Mouse (Mus musculus): ENCODE measurements around the gene Gjb6. TPM values are rescaled to one million over a fixed set of nuclear protein-coding genes. Genes with fewer than 3 reads are reported as not detected.

Gene Gjb6
- polyA plus RNA-seq (2014; fragmentation: Nextera tagmentation; extraction: Ambion mirVana), result 0.11 TPM in 1 of 2 replicates, not detected in the other

DNA sequence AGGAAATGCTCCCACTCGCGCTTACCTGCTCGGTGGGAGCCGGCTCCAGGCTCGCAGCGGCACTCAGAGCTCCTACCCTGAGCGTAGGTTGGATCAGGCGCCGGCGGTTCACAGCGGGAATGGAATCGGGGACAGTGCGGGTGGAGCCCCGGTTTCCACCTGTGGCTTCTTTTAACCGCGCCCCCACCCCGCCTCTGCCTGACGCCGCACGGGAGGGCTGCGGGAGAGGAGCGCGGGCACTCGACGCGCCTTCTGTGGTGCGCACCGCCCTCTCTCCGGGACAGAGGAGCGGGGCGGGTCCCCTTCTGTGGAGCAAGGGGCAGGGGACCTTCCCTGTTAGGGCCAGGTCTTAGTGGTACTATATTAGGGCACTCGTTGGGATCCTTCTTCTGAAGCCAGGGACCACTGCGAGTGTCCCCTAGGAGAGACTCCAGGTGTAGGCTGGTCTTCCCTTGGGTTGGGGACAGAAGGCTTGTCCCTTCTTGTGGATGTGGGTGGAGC lies at the start of gene Gjb6:
Gjb6 (minus strand) TSS at position 451 of the 501 bp plus-strand sequence.
- 2% methylated on average over 33 of the region's 33 CpGs for WGBS (ENCODE audit: insufficient replicate concordance)
- Histone ChIP-seq H3K27me3 (ENCODE audit: control insufficient read depth, insufficient read depth, low read length) (peaks cover 67% of the 10 kb centered on the region), H3K4me3 (ENCODE audit: low read depth, low read length) (peak within 1 kb of the TSS; percentile 38), H3K36me3 (ENCODE audit: control insufficient read depth, insufficient read depth, low read length) (no peaks in the 10 kb centered on the region), H3K4me2 (peak within 1 kb of the TSS; percentile 66), H3K9me3 (replicated peaks; ENCODE audit: control insufficient read depth, low read length) (no peaks in the 10 kb centered on the region), H3K4me1 (ENCODE audit: control insufficient read depth, insufficient read depth, low read length) (peaks cover 5% of the 10 kb centered on the region; the same call in 1 of the 2 replicates), H3K27ac (ENCODE audit: low read depth, low read length) (no peak within 1 kb of the TSS), H3K9ac (ENCODE audit: low read depth, low read length) (no peak within 1 kb of the TSS)
- ATAC-seq (replicated peaks; ENCODE audit: insufficient number of reproducible peaks, low FRiP score, low TSS enrichment), result no peak

DNA sequence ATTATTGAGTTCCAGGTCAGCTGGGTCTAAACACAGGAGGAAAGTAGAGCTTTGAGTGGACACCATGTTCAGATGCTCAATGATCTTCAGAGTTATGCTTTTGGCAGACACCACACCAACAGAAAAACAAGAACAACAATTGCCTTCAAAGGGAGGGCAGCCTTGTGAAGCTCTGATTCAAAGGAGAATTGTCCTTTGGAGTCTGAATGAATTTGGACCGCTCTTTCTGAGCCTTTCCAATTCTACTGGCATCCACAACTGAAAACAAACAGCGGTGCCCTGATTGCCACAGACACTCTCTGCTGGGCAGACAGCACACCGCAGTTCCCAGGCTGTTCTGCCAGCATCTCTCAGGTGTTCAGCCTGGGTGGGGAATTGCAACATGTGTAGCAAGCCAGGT lies 32.1 kb upstream of the Gjb6 start:
- no peak overlapping the region for H3K9ac ChIP-seq (ENCODE audit: low read depth, low read length)
- H3K27ac ChIP-seq (ENCODE audit: low read depth, low read length), result no peak overlapping the region
- 89% methylated on average over 3 of the region's 3 CpGs for WGBS (ENCODE audit: insufficient replicate concordance)
- H3K4me2 ChIP-seq, result no peak overlapping the region
- H3K27me3 ChIP-seq (ENCODE audit: control insufficient read depth, insufficient read depth, low read length), result no peaks in the 10 kb centered on the region
- H3K4me3 ChIP-seq (ENCODE audit: low read depth, low read length), result no peak overlapping the region
- no peaks in the 10 kb centered on the region for H3K4me1 ChIP-seq (ENCODE audit: control insufficient read depth, insufficient read depth, low read length)
- no peaks in the 10 kb centered on the region for H3K9me3 ChIP-seq (replicated peaks; ENCODE audit: control insufficient read depth, low read length)
- no peak for ATAC-seq (replicated peaks; ENCODE audit: insufficient number of reproducible peaks, low FRiP score, low TSS enrichment)
- H3K36me3 ChIP-seq (ENCODE audit: control insufficient read depth, insufficient read depth, low read length), result no peaks in the 10 kb centered on the region

DNA sequence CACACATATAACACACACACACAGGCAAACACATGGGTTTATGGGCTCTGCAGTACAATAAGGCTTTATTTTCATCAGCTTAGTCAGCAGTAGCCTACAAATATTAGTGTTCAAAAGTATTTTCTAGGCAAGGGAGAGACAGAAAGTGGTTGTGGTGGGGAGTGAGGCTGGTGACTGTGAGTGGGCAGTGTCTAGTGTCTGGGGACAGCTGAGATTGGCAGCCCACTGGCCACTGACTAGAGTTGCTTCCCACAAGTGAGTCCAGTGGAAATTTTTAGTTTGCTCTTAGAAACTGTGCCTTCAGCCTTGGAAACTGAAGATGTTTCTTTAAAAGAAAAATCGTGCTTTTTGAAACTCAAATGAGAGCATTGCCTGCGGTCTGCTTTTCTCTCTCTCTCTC lies 28.4 kb upstream of the Gjb6 start:
- H3K9me3 ChIP-seq (replicated peaks; ENCODE audit: control insufficient read depth, low read length), result no peaks in the 10 kb centered on the region
- H3K4me2 ChIP-seq, result no peak overlapping the region
- H3K4me3 ChIP-seq (ENCODE audit: low read depth, low read length), result no peak overlapping the region
- H3K4me1 ChIP-seq (ENCODE audit: control insufficient read depth, insufficient read depth, low read length), result no peaks in the 10 kb centered on the region
- 49% methylated on average over 2 of the region's 2 CpGs for WGBS (ENCODE audit: insufficient replicate concordance)
- H3K9ac ChIP-seq (ENCODE audit: low read depth, low read length), result no peak overlapping the region
- ATAC-seq (replicated peaks; ENCODE audit: insufficient number of reproducible peaks, low FRiP score, low TSS enrichment), result no peak
- H3K27ac ChIP-seq (ENCODE audit: low read depth, low read length), result no peak overlapping the region
- H3K27me3 ChIP-seq (ENCODE audit: control insufficient read depth, insufficient read depth, low read length), result no peaks in the 10 kb centered on the region
- H3K36me3 ChIP-seq (ENCODE audit: control insufficient read depth, insufficient read depth, low read length), result no peaks in the 10 kb centered on the region

DNA sequence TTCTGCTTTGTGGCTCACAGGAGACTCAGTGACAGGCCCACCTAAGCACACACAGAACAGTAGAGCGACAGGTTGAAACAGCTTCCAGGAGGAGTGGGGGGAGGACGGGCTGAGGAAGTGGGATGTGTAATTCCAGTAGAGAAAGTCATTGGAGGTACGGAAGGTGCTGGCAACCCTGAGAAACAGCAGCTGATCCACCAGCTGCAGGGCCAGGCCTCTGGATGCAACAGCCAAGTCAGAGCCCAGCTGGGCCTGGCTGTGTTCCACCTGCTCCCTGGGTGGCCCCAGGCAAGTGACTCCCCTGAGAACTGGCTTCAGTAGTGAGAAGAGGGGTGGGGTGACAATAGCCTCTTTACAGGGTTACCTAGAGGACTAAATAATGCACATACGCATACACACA lies 27.8 kb upstream of the Gjb6 start:
- no peaks in the 10 kb centered on the region for H3K27me3 ChIP-seq (ENCODE audit: control insufficient read depth, insufficient read depth, low read length)
- H3K4me1 ChIP-seq (ENCODE audit: control insufficient read depth, insufficient read depth, low read length), result no peaks in the 10 kb centered on the region
- ATAC-seq (replicated peaks; ENCODE audit: insufficient number of reproducible peaks, low FRiP score, low TSS enrichment), result no peak
- H3K4me3 ChIP-seq (ENCODE audit: low read depth, low read length), result no peak overlapping the region
- no peak overlapping the region for H3K27ac ChIP-seq (ENCODE audit: low read depth, low read length)
- no peaks in the 10 kb centered on the region for H3K9me3 ChIP-seq (replicated peaks; ENCODE audit: control insufficient read depth, low read length)
- no peak overlapping the region for H3K4me2 ChIP-seq
- no peaks in the 10 kb centered on the region for H3K36me3 ChIP-seq (ENCODE audit: control insufficient read depth, insufficient read depth, low read length)
- H3K9ac ChIP-seq (ENCODE audit: low read depth, low read length), result no peak overlapping the region
- 69% methylated on average over 4 of the region's 4 CpGs for WGBS (ENCODE audit: insufficient replicate concordance)

DNA sequence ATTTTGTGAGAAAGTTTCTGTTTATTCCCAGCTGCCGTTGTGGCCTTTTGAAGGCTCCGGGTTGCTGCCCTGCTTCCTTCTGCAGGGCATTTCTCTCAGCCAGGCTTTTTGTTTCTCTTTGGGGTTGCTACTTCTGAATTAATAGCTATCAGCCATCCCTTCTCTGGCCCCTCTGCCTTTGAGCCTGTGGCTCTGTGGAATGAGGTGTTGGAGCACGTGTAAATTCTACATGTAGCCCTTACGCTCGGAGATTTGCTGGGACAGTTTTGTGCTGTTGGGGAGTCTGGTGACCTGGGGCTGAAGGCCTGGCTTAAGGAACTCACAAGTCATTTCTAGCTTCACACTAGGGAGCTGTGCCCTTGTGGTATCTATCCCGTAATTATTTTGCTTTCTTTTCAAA lies 21.5 kb upstream of the Gjb6 start:
- H3K4me1 ChIP-seq (ENCODE audit: control insufficient read depth, insufficient read depth, low read length), result no peaks in the 10 kb centered on the region
- no peak overlapping the region for H3K27ac ChIP-seq (ENCODE audit: low read depth, low read length)
- H3K4me2 ChIP-seq, result no peak overlapping the region
- no peak overlapping the region for H3K4me3 ChIP-seq (ENCODE audit: low read depth, low read length)
- peaks cover 7% of the 10 kb centered on the region; the same call in 1 of the 2 replicates for H3K27me3 ChIP-seq (ENCODE audit: control insufficient read depth, insufficient read depth, low read length)
- no peaks in the 10 kb centered on the region for H3K36me3 ChIP-seq (ENCODE audit: control insufficient read depth, insufficient read depth, low read length)
- no peak overlapping the region for H3K9ac ChIP-seq (ENCODE audit: low read depth, low read length)
- H3K9me3 ChIP-seq (replicated peaks; ENCODE audit: control insufficient read depth, low read length), result no peaks in the 10 kb centered on the region
- ATAC-seq (replicated peaks; ENCODE audit: insufficient number of reproducible peaks, low FRiP score, low TSS enrichment), result no peak
- WGBS (ENCODE audit: insufficient replicate concordance), result 50% methylated on average over 6 of the region's 6 CpGs

DNA sequence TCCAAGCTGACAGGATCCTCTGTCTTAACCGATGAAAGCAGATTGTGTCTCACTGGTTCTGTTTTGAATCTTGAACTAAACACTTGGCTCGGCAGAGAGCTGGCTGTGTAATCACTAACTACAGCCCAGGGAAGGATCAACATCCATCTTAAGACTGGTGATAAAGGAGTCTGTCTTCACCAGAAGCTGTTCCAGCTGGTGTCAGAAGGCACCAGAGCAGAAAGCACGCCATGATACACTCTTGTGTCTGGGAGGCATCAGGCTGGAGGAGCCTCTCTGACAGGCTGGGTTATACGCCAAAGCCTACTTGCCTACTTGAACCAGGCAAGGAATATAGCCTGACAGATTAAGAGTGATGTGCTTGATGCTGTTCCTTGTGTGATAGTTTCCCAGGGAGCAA lies 12.3 kb upstream of the Gjb6 start:
- WGBS (ENCODE audit: insufficient replicate concordance), result 16% methylated on average over 4 of the region's 4 CpGs
- H3K27ac ChIP-seq (ENCODE audit: low read depth, low read length), result no peak overlapping the region
- H3K27me3 ChIP-seq (ENCODE audit: control insufficient read depth, insufficient read depth, low read length), result peaks cover 8% of the 10 kb centered on the region; the same call in 1 of the 2 replicates
- H3K36me3 ChIP-seq (ENCODE audit: control insufficient read depth, insufficient read depth, low read length), result no peaks in the 10 kb centered on the region
- H3K9me3 ChIP-seq (replicated peaks; ENCODE audit: control insufficient read depth, low read length), result no peaks in the 10 kb centered on the region
- no peak overlapping the region for H3K9ac ChIP-seq (ENCODE audit: low read depth, low read length)
- no peak overlapping the region for H3K4me3 ChIP-seq (ENCODE audit: low read depth, low read length)
- ATAC-seq (replicated peaks; ENCODE audit: insufficient number of reproducible peaks, low FRiP score, low TSS enrichment), result no peak
- peaks cover 4% of the 10 kb centered on the region; the same call in 1 of the 2 replicates for H3K4me1 ChIP-seq (ENCODE audit: control insufficient read depth, insufficient read depth, low read length)
- H3K4me2 ChIP-seq, result no peak overlapping the region

DNA sequence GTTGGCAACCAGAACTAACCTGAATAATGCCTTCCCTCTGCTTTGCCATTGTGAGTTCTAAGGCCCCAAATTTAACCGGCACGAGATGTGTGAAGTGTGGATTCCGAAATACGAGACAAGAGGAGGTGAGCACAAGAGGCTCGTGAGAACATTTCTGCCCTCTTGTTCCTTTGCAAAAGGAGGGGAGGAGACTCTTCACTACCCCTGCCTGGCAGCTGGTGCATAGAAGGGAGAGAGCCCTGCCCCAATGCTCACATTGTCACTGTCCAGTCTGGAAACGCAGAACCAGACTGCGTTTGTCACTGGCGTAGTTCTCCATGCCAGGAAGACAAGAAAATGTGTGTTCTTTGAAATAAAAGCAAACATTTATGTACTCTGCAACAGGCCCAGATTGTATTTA lies 1.9 kb upstream of the Gjb6 start:
- H3K27me3 ChIP-seq (ENCODE audit: control insufficient read depth, insufficient read depth, low read length), result peaks cover 68% of the 10 kb centered on the region
- H3K4me3 ChIP-seq (ENCODE audit: low read depth, low read length), result no peak overlapping the region
- H3K27ac ChIP-seq (ENCODE audit: low read depth, low read length), result no peak overlapping the region

DNA sequence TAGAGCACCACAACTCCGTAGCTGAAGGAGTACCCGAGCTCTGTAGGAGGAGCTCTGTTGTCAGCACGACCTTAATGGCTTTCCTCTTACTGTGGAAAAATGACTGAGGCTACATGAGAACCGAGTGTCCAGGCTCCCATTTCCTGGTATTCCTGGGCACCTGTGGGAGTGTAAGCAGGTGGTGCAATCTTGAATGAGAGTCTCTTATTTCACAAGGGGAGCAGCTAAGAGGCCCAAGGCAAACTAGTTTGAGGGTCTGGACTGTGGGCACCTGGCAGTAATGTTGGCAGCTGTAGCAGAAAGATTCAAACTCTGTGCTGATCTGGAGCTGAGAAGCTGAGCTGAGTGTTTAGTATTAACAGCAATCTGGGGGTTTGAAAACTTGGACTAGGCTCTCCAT lies 6.0 kb downstream of the Gjb6 start:
- WGBS (ENCODE audit: insufficient replicate concordance), result 62% methylated on average over 4 of the region's 4 CpGs
- no peak for ATAC-seq (replicated peaks; ENCODE audit: insufficient number of reproducible peaks, low FRiP score, low TSS enrichment)
- Histone ChIP-seq H3K4me2 (no peak overlapping the region), H3K27ac (ENCODE audit: low read depth, low read length) (no peak overlapping the region), H3K4me3 (ENCODE audit: low read depth, low read length) (no peak overlapping the region), H3K4me1 (ENCODE audit: control insufficient read depth, insufficient read depth, low read length) (no peaks in the 10 kb centered on the region), H3K9me3 (replicated peaks; ENCODE audit: control insufficient read depth, low read length) (no peaks in the 10 kb centered on the region), H3K9ac (ENCODE audit: low read depth, low read length) (no peak overlapping the region), H3K36me3 (ENCODE audit: control insufficient read depth, insufficient read depth, low read length) (no peaks in the 10 kb centered on the region), H3K27me3 (ENCODE audit: control insufficient read depth, insufficient read depth, low read length) (peaks cover 24% of the 10 kb centered on the region)

More for the DNA sequence above, 1.9 kb upstream of the Gjb6 start:
- H3K4me2 ChIP-seq, result no peak overlapping the region
- ATAC-seq (replicated peaks; ENCODE audit: insufficient number of reproducible peaks, low FRiP score, low TSS enrichment), result no peak
- no peaks in the 10 kb centered on the region for H3K9me3 ChIP-seq (replicated peaks; ENCODE audit: control insufficient read depth, low read length)
- no peak overlapping the region for H3K9ac ChIP-seq (ENCODE audit: low read depth, low read length)
- no peaks in the 10 kb centered on the region for H3K36me3 ChIP-seq (ENCODE audit: control insufficient read depth, insufficient read depth, low read length)
- WGBS (ENCODE audit: insufficient replicate concordance), result 69% methylated on average over 8 of the region's 8 CpGs
- peaks cover 5% of the 10 kb centered on the region; the same call in 1 of the 2 replicates for H3K4me1 ChIP-seq (ENCODE audit: control insufficient read depth, insufficient read depth, low read length)

DNA sequence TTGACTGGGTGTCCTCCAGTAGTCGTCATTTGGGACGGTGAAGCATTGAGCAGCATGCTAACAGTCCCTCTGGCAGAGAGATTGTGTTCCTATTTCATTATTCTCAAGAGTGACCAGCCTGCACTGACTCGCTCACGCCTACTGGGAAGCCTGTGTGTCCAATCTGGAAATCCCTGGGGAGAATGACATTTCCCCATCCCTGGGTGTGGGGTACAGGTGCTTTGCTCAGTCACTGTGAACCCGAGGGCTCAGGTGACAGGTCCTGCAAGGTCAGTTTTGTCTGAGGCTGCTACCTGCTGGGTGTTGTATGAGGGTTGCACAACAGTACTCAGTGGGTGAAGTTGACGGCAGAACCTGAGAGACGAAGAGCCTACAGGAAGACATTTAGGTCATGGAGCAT lies 11.1 kb downstream of the Gjb6 start:
- peaks cover 2% of the 10 kb centered on the region; the same call in 1 of the 2 replicates for H3K27me3 ChIP-seq (ENCODE audit: control insufficient read depth, insufficient read depth, low read length)
- 77% methylated on average over 7 of the region's 7 CpGs for WGBS (ENCODE audit: insufficient replicate concordance)

More for the DNA sequence above, 11.1 kb downstream of the Gjb6 start:
- Histone ChIP-seq H3K4me2 (no peak overlapping the region), H3K9ac (ENCODE audit: low read depth, low read length) (no peak overlapping the region), H3K4me3 (ENCODE audit: low read depth, low read length) (no peak overlapping the region), H3K27ac (ENCODE audit: low read depth, low read length) (no peak overlapping the region), H3K4me1 (ENCODE audit: control insufficient read depth, insufficient read depth, low read length) (no peaks in the 10 kb centered on the region), H3K9me3 (replicated peaks; ENCODE audit: control insufficient read depth, low read length) (no peaks in the 10 kb centered on the region), H3K36me3 (ENCODE audit: control insufficient read depth, insufficient read depth, low read length) (no peaks in the 10 kb centered on the region)
- no peak for ATAC-seq (replicated peaks; ENCODE audit: insufficient number of reproducible peaks, low FRiP score, low TSS enrichment)

Measured in heart, embryonic 11.5 days (tissue).